Mouse (Mus musculus) forelimb bud, embryonic 11.5 days (tissue): ENCODE measurements at regions not wholly inside any gene's neighbourhood (a gene's known extent, or its start where the extent isn't known, plus 50 kb on each side); places are given as distances from the start of the nearest gene placed in this dataset.

Experiments
- DNase-seq: peaks from one replicate; pipeline ENCODE4 v3.0.0-alpha.2; 2012; ENCODE audit warnings: low read depth, low spot score

- DNase-seq, result no peak
Observed at GRCm38 (mm10) chr3:53393945-53394344, 69.2 kb downstream of the Nhlrc3 start.

GRCm38 (mm10) chr3:53381704-53382581 is 81.2 kb downstream of the Nhlrc3 start:
- no peak for DNase-seq

- DNase-seq, result no peak
Observed at GRCm38 (mm10) chr3:53379519-53380181, 83.5 kb downstream of the Nhlrc3 start.

GRCm38 (mm10) chr3:53376864-53377447 is 86.2 kb downstream of the Nhlrc3 start:
- no peak for DNase-seq

GRCm38 (mm10) chr3:53372887-53373286 is 90.2 kb downstream of the Nhlrc3 start:
- no peak for DNase-seq

- no peak for DNase-seq
Observed at GRCm38 (mm10) chr3:53371910-53372309, 91.2 kb downstream of the Nhlrc3 start.

- no peak for DNase-seq
Observed at GRCm38 (mm10) chr3:53361202-53361601, 101.9 kb downstream of the Nhlrc3 start.

GRCm38 (mm10) chr3:53353693-53354092 is 109.4 kb downstream of the Nhlrc3 start:
- peak; percentile 69 for DNase-seq

- DNase-seq, result no peak
Observed at GRCm38 (mm10) chr3:53353282-53353681, 109.8 kb downstream of the Nhlrc3 start.

GRCm38 (mm10) chr3:53343638-53344037 is 119.5 kb downstream of the Nhlrc3 start:
- DNase-seq, result peak; percentile 65

GRCm38 (mm10) chr3:53341304-53342206 is 121.6 kb downstream of the Nhlrc3 start:
- no peak for DNase-seq

GRCm38 (mm10) chr3:53338571-53338970 is 124.6 kb downstream of the Nhlrc3 start:
- no peak for DNase-seq

- DNase-seq, result no peak
Observed at GRCm38 (mm10) chr3:53334051-53334450, 129.1 kb downstream of the Nhlrc3 start.

- no peak for DNase-seq
Observed at GRCm38 (mm10) chr3:53329528-53329927, 133.6 kb downstream of the Nhlrc3 start.

GRCm38 (mm10) chr3:53327424-53327823 is 135.7 kb downstream of the Nhlrc3 start:
- no peak for DNase-seq

GRCm38 (mm10) chr3:53326967-53327366 is 136.2 kb downstream of the Nhlrc3 start:
- no peak for DNase-seq

GRCm38 (mm10) chr3:53325080-53325479 is 138.1 kb downstream of the Nhlrc3 start:
- no peak for DNase-seq

GRCm38 (mm10) chr3:53324386-53324785 is 138.7 kb downstream of the Nhlrc3 start:
- DNase-seq, result no peak

- no peak for DNase-seq
Observed at GRCm38 (mm10) chr3:53315449-53315848, 147.7 kb downstream of the Nhlrc3 start.
